Mouse (Mus musculus) left cerebral cortex, postnatal 4 days (tissue): Measurements from ENCODE around the gene Tex48. TPM values are rescaled to one million over a fixed set of nuclear protein-coding genes. Genes with fewer than 3 reads are reported as not detected.

Experiments
- DNase-seq: peaks from one replicate; pipeline ENCODE4 v3.0.0-alpha.2; 2022
- intact Hi-C: fragments of 180-260 bp; cut with DNase I; formaldehyde crosslinking; loops from one replicate; pipeline ENCODE4 v1.15.1; 2025
- total RNA-seq, 2 experiments: library from RNA; stranded (reverse); gene quantifications; 2 replicates each; pipeline ENCODE4 v1.2.3; 2021

The Tex48 gene
- total RNA-seq, 2 experiments from 2014 or later, result not detected

GRCm38 (mm10) chr4:63596010-63596409, 26.2 kb downstream of the Tex48 start:
- intact Hi-C loops, result no loop called here
- no peak for DNase-seq

- intact Hi-C loops, result no loop called here
- no peak for DNase-seq
Measured at GRCm38 (mm10) chr4:63595259-63595658, 27.0 kb downstream of the Tex48 start.

- no peak for DNase-seq
- intact Hi-C loops, result no loop called here
Measured at GRCm38 (mm10) chr4:63594459-63595110, 27.6 kb downstream of the Tex48 start.

GRCm38 (mm10) chr4:63590538-63590937, 31.7 kb downstream of the Tex48 start:
- DNase-seq, result no peak
- intact Hi-C loops, result no loop called here

- DNase-seq, result no peak
- intact Hi-C loops, result no loop called here
Measured at GRCm38 (mm10) chr4:63589987-63590386, 32.2 kb downstream of the Tex48 start.

- intact Hi-C loops, result no loop called here
- no peak for DNase-seq
Measured at GRCm38 (mm10) chr4:63586240-63586639, 36.0 kb downstream of the Tex48 start.

- intact Hi-C loops, result no loop called here
- DNase-seq, result no peak
Measured at GRCm38 (mm10) chr4:63585216-63585615, 37.0 kb downstream of the Tex48 start.

- intact Hi-C loops, result no loop called here
- no peak for DNase-seq
Measured at GRCm38 (mm10) chr4:63582580-63582979, 39.6 kb downstream of the Tex48 start.

- intact Hi-C loops, result no loop called here
- DNase-seq, result no peak
Measured at GRCm38 (mm10) chr4:63580078-63580477, 42.1 kb downstream of the Tex48 start.

- intact Hi-C loops, result no loop called here
- DNase-seq, result no peak
Measured at GRCm38 (mm10) chr4:63579649-63580048, 42.6 kb downstream of the Tex48 start.

GRCm38 (mm10) chr4:63572621-63573020, 49.6 kb downstream of the Tex48 start:
- intact Hi-C loops, result no loop called here
- no peak for DNase-seq

- DNase-seq, result no peak
Measured at GRCm38 (mm10) chr4:63570208-63570781, 51.9 kb downstream of the Tex48 start.

GRCm38 (mm10) chr4:63569322-63569721, 52.9 kb downstream of the Tex48 start:
- intact Hi-C loops, result no loop called here
- no peak for DNase-seq

More at GRCm38 (mm10) chr4:63570208-63570781, 51.9 kb downstream of the Tex48 start:
- intact Hi-C loops, result no loop called here

- no peak for DNase-seq
- intact Hi-C loops, result no loop called here
Measured at GRCm38 (mm10) chr4:63567712-63568390, 54.4 kb downstream of the Tex48 start.

GRCm38 (mm10) chr4:63562742-63563141, 59.5 kb downstream of the Tex48 start:
- intact Hi-C loops, result no loop called here
- DNase-seq, result no peak

- intact Hi-C loops, result no loop called here
- no peak for DNase-seq
Measured at GRCm38 (mm10) chr4:63561861-63562675, 60.2 kb downstream of the Tex48 start.

GRCm38 (mm10) chr4:63560079-63560478, 62.1 kb downstream of the Tex48 start:
- DNase-seq, result no peak

GRCm38 (mm10) chr4:63559127-63559697, 63.0 kb downstream of the Tex48 start:
- intact Hi-C loops, result no loop called here
- DNase-seq, result no peak

More at GRCm38 (mm10) chr4:63560079-63560478, 62.1 kb downstream of the Tex48 start:
- intact Hi-C loops, result no loop called here

GRCm38 (mm10) chr4:63558407-63559081, 63.7 kb downstream of the Tex48 start, which contains the start of gene Tmem268:
TSS of gene Tmem268 (plus strand) at chr4:63558781.
- intact Hi-C loops, result no loop called here

More at GRCm38 (mm10) chr4:63558407-63559081, 63.7 kb downstream of the Tex48 start, which contains the start of gene Tmem268:
- peak; percentile 73 for DNase-seq
